Mouse (Mus musculus) lung, adult 18-20 months (tissue): ENCODE measurements at regions not wholly inside any gene's neighbourhood (a gene's known extent, or its start where the extent isn't known, plus 50 kb on each side); places are given as distances from the start of the nearest gene placed in this dataset.

ENCODE experiments used
- DNase-seq, 2 experiments: peaks; one replicate each; pipeline ENCODE4 v3.0.0; 2022; ENCODE audit warnings: mixed read lengths in 2 of 2

DNA sequence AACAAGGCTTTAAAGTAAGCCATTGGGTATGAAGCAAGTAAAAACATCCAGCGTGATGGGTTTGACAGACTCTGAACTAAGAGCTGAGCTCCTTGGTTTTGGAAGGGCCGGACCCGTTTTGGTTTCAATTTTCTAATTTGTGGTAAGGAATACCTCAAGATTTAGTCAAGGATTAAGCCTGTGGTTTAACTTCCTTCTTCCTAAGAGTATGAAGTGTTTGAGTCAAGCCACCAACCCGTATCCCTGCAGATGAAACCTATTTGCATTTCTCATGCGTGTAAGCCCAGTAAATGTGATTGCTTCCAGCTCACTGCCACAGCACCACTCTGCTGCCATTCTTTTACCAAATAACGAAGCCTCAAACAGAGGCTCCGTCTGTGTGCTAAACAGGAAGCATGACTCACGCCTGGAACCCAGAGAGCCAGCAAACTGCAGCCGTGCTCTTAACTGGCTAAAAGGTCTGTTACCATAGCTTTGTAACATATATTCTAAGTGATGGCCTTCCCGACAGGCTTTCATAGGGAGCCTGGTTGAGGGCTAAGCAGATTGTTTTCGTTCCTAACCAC is 149.7 kb downstream of the Etv1 start:
- peak; percentile 30 to 34 for DNase-seq

DNA sequence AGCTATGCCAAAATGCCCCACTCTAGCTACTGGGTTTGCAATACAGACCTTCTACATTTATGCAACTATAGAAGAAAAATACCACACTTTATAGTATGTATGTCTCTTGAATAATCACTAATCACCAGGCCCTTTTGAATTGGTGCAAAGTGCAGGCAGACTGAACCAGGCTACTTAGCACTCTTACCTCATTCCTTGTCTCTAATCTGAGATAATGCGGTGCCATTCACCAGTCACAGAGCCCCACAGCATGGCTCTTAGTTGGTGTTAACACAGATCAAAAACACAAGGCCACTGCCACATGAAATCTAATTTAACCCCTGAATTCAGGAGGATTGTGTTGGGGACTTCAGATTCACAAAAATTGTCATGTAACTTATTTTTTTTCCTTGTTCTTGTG is 150.5 kb downstream of the Etv1 start:
- DNase-seq, result no peak

DNA sequence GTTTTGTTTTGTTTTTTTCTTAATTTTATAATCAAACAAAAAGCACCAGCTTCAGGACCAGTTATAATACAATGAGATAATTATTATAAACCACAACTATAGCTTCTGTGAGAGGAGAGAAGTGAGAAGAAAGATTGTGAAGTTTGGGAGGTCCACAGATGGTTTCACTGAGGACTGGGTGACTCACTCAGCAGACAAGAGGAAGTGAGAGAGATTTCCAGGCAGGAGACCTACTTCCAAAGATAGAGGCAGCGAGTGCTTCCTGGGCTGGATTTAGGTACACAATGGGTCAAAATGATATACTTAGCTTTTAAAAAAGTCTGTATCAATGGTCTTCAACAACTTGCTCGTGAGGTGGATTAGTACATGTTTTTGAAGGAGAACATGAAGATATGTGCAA is 152.6 kb downstream of the Etv1 start:
- DNase-seq, result no peak

DNA sequence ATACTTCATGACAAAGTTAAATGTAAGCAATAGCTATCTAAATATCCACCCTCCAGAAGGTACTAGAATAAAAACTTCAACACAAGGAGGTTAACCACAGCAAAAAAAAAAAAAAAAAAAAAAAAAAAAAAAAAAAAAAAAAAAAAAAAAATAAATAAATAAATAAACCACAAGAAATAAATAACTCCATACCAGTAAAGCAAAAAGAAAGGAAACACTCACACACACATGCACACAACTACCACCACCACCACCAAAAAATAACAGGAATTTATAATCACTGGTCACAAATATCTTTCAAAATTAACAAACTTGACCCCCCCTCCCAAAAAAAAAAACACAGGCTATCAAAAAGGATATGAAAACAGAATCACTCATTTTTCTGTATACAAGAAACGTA is 180.4 kb downstream of the Etv1 start:
- DNase-seq, result no peak

DNA sequence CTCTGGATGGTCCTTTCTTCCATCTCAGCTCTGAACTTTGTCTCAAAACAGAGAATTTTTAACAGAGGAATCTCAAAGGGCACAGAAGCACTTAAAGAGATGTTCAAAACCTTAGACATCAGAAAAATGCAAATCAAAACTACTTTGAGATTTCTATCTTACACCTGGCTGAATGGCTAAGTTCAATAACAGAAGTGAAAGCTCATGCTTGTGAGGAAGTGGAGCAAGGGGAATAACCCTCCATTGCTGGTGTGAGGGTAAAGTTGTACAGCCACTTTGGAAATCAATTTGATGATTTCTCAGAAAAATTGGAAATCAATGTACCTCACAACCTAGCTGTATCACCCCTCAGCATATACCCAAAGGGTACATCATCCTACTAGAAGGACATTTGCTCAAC is 183.1 kb downstream of the Etv1 start:
- DNase-seq, result no peak

DNA sequence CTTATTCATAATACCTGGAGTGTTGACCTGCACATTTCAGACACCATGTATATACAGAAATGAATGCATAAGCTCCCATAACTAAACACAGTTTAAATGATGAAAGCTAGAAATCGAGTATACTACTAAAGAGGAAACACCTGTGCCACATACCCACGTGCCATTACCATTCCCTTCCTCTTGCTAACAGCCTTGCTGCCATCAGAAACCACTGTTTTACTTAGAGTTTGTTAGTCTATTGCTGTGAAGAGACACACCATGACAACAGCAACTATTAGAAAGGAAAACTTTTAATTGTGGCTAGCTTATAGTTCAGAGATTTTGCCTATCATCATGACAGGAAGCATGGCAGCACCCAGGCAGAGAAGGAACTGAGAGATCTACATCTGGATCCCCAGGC is 191.2 kb downstream of the Etv1 start:
- no peak for DNase-seq

DNA sequence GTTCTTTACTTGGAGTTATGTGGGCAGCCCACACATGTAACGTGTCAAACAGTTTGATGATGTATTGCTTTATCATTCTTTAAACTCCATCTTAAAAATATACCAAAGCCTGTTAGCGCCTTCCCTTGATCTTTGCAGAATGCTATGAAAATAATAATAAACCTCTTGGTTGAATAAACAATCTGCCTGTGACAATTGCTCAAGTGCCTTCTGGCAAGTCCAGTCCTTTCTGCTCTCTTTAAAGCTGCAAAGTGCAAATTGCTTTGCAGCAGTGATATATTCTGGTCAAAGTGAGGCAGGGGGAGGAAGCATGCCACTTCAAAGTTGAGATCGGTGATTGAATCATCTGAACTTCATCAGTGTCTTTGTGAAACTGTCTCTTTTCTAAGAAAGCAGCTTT is 193.0 kb downstream of the Etv1 start:
- DNase-seq, result no peak

DNA sequence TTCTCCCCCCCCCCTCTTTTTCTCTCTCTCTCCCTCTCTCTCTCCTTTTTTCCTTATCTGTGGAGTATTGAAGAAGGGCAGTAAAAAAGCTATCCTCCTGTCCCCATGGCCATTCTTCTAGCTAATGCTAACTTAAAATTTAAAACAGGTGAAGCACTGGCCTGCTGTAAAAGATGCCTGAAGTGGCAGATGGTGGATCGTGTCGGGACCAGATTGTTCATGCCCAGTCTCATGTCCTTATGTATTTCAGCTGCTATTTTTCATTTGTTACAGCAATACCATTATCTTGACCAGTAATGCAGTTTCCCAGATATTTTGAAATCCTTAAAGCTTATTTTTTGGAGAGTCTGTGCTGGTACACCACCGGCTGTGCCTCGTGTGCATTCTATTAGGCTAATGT is 196.3 kb downstream of the Etv1 start:
- no peak for DNase-seq

DNA sequence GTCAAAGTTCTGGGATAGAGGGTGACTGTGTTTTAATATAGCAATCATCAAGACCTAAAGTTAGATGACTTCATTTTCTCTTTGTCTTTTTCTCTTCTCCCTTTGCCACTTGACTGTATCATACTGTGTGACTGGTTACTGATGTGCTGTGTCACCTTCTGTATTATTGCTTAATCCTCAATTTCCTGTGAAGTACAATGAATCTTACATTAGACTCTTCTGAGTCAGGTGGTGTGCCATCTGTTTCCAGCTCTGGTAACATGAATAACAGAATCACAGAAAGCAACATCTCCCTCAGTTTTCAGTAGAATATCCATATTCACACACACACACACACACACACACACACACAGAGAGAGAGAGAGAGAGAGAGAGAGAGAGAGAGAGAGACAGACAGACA is 203.2 kb downstream of the Etv1 start:
- no peak for DNase-seq

DNA sequence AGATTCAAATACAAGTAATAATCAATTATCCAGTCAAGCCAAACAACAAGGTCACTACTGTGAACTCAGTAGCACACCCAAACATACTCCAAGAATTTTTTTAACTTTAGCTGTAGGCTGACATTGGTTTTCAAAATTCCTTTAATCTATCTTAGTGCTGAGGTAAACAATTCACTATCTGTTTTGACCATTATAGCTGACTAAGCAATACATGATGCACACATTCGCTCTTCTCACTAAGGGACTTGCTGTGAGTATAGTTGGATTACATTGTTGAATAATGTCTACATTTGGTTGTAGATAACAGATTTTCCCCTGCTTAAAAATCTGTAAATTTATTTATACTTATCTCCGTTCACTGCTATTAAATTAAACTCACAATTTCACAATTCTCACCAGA is 206.7 kb downstream of the Etv1 start:
- DNase-seq, result no peak

DNA sequence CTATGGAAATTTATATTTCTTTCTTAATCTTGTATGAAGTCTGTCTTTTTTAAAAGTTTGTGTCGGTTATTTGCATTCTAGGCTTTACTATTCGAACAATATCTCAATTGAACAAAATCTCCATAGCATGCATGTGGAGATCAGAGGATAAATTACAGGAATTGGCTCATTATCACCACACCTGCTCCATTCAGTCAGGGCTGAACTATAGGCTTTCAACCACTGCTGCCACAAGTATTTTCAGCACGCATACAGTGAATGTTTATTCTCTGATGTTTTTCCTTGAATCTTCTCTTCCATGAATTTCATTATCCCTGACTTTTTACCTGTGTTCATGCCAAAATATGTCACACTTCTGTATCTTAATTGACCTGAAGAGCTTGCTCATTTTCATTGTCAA is 207.2 kb downstream of the Etv1 start:
- no peak for DNase-seq

DNA sequence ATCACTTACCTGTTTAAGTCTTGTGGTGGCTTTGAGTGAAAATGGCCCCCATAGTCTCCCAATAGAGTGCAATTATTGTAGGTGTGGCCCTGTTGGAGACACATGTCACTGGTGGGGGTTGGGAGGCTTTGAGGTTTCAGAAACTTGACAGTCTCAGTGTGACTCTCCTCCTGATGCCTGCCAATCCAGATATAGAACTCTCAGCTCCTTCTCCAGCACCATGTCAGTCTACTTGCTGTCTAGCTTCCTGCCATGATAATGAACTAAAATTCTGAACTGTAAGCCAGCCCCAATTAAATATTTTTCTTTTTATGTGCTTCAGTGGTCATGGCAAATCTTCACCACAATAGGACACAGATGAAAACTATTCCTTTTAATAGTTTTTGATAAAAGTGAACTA is 208.1 kb downstream of the Etv1 start:
- no peak for DNase-seq

DNA sequence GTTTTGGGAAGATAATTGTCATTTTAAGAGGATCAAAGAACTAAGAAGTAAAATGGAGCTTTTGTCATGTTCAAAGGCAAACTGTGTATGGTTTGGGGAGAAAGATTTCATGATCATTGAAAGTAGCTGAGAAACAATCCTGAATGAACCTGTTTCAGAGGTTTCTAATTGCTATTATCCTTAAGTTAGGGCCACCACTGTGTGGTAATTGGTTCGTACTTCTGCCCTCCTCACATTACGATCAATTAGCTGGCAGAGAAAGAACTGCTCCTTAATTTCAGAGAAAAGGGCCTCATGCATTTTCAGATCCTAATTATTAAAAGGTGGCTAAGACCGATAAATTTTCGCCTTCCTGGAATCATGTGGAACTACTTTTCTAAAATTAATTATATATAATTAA is 208.6 kb downstream of the Etv1 start:
- no peak for DNase-seq

DNA sequence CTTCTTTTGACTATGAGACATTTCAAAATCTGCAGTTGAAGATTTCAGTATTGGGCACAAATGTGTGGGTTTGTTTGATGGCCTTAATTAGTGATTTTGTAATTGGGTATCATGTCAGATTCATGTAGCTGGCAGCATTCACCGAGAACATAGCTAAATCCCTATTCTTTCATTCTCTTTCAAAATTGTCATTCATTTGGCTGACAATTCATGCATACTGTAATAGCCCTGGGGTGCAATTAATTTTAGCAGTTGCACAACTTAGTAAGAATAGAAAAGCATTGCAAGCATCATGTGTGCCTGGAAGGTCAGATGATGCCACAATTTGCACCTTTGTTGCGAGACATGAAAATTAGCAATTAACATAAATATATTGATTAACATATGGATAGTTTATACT is 248.0 kb downstream of the Etv1 start:
- DNase-seq, result no peak

DNA sequence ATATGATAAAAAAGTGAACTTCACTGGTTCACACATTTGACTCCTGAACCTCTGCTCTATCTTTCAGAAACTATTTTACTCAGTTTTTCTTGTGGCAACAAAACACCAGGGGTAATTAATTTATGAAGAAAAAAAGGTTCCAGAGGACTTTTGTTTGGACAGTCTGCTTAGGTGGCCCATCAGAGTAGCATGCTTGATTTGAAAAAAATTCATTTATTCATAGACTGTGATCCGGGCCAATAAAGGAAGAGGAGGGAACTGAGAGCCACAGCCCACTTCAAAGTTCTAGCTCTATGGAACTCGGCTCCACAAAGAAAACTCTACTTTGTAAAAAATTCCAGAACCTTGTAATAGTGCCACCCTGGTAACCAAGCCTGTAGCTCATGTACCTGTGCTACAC is 248.8 kb downstream of the Etv1 start:
- no peak for DNase-seq

DNA sequence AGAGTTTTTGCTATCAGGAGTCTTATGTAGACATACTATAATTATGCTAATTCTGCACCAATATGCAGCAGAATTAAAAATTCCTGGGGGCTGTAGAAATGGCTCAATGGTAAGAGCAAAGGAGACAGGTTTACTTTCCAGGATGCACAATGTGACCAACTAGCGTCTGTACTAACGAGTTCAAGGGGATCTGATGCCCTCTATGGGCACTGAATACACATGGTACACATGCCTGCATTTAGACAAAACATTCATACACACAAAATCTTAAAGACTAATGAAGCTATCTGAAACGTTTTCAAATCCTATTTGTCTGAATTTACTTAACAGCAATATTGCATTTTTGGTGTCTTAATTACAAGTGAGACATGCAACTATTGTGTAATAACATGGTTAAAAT is 254.8 kb downstream of the Etv1 start:
- no peak for DNase-seq

DNA sequence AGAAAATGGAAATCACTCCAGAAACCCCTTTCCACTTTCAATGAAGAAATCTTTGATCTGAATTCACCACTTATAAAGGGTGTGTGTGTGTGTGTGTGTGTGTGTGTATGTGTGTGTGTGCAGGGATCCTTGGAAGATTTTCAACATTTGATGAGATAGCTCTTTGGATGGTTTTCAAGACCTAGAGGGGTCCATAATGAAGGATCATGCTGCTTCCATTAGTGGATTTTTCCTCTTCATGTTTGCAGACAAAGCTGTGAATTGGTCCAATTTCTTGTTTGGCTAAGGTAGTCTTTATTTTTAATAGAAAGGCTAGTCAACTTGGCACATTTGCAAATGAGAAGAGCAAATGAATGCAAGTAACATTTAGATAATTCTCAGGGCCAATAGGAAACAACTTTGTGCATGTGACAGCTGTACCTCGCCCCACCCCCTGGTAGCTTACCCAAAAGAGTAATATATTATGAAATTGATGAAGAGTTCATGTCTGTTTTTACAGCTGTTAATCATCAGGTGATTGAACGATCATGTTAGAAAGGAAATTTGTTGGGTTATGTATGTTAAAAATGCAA is 257.4 kb downstream of the Etv1 start:
- DNase-seq, result no peak

DNA sequence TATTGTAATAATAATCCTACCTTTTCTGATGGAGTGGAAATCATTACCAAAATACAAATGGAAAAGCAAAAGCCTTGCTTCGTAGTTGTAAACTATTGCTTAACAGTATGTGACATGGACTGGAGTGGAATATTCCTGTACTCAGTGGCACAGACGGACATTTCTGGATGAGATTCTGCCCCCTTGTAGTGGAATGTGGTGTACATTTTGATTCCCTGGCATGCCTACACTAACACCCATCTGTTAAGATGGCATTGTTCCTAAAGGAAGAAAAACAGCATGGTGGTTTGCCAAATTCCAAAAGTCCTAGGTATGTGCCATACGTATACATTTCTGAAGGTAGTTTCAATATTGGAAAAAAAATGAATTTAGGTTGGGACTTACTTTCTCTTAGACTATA is 258.9 kb downstream of the Etv1 start:
- no peak for DNase-seq

DNA sequence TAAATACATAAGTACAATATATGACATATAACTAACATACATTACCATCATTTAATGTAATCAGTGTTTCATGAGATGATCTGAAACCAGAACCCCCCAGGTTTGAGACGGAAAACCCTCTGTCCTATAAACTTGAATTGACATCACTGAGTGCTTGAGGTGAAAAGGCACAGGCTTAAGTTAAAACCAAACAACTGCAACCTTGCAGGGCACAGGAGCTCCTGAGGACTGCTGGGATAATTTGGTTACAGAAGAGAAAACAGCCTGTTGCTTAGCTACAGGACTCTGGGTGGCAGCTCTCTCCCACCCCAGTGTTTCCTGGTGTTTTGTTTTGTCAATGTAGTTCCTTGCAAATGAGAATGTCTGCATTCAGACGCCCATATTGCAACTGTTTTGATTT is 259.5 kb downstream of the Etv1 start:
- no peak for DNase-seq

DNA sequence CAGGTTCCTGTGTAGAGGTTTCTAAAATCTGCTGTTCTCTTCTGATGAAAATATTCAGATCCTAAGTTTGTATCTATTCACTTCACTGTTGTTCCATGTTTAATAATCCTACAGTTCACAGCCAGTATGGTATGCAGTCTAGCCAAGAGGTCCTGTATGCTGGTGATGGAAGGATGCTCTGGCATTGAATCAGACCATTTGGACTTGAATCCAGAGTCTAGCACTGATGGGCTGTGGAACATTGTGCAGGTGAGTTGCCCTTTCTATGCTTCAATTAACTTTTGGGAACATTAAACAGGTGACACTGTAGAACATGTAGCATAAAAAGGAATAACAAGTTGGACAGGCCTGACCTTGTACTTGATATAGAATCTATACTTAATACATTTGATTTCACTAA is 267.9 kb downstream of the Etv1 start:
- no peak for DNase-seq

DNA sequence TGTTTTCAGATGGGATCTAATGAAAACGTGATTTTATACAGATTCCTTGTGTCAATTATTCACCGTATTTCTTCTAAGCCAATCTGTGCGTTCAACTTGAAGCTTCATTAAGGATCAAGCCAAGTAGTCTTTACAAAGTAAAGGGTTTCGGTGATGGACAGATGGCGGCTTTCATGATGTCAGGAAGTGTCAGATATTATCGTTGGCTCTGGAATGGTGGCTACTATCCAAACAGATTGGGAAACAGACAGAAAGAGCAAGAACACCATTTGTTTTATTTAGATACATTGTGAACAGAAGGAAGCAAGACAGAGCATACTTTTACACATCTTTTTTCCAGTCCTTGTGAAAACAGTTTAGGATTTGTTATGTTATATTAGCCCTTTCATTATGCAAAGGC is 269.3 kb downstream of the Etv1 start:
- DNase-seq, result peak in 1 of 2 experiments; percentile 7

DNA sequence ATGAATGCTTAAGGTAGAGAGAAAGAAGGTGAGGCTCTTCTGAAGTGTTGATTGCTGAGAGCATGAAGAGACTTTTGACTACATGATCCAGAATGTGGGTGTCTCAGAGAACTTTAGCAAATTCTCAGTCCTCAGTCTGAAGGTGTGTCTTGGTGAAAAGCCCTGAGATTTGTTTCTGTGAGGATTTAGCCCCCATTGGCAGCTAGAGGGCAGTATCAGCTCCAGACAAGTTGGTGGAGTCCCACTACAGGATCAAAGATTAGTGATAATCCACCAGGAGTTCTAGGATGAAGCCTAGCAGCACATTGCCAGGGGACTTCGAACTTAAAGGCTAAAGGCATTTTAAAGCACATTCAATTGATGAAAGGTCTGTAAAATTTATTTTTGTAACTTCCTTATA is 269.8 kb downstream of the Etv1 start:
- DNase-seq, result no peak

DNA sequence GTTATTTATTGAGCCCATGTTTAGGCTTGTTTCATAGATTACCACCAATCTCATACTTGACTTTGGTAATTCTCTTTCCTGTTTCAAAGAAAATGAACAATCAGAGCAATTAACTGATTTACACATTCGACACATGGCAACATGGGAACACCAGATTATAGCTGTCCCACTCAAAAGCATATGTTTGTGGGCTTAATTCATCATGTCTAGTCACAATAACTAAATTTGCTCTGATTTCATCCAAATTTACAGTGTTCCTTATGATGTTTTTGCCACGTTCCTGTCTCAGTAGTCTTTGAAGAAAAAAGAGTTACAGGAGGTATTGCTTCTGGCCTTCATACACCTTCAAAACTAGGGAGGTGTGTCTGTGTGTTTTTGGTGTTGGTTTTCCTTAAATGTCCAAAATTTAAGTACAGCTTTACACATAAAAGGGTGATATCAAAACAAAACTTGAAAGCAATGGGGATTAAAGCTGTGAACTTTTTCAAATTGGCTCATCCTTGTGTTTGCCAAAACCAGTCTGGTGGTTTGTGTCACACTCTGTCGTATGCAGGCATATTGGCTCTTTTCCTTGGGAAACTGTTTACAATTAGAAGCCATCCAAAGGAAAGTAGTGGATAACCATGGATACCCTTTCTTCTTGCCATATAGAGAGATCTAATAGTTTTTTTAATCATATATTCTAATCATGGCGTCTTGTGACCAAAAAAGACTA is 291.3 kb downstream of the Etv1 start:
- no peak for DNase-seq

DNA sequence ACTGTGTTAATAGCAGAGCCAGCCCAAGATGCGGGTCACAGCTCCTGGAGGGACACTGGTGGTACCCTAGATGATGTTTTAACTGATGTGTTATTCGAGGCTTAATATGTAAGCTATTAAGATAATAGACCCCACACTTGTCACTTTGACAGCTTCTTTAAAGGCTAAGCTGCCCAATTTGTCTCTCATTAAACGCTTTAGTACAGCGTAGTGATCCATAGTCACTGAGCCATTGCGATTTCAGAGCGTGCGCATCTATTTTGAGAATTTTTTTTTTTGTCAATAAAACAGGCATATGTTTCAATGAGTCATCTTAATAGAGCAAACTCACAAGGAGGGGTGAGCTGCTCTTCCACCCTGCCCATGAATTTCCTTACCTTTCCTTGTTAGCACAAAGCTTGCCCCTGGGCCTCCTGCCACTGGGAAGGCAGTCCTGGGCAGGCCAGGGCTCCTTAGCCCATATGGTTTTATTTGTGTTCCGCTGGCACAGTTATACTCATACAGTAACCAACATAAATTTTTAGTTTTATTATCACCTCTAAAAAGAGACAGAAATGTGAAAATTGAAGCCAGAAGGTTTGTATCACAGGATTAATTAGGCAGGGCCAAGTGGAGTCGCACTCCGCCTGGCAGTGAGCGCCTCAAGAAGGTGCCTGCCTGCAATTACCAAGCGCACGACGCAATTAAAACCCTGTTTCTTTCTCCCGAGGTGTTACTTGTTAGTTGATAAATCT is 294.3 kb downstream of the Etv1 start:
- DNase-seq, result no peak
